Mouse (Mus musculus) CH12.LX (cell line): ENCODE measurements around the gene Chrne. TPM values are rescaled to one million over a fixed set of nuclear protein-coding genes. Genes with fewer than 3 reads are reported as not detected.

Experiments used
- DNase-seq: peaks from one replicate; pipeline ENCODE4 v3.0.0-alpha.2; 2013; ENCODE audit errors: extremely low read depth
- H3K27ac ChIP-seq: 2 replicates; pipeline ENCODE4 v1.5.1; 2012; ENCODE audit warnings: low read depth, mild to moderate bottlenecking, control low read depth, moderate library complexity; ENCODE audit not compliant: insufficient read depth
- H3K27me3 ChIP-seq: replicated peaks from 2 replicates; pipeline ENCODE3; 2012; ENCODE audit warnings: inconsistent platforms
- H3K36me3 ChIP-seq, 2 experiments: replicated peaks in 1 of 2; 2 replicates each; pipeline versions ENCODE3 to v1.6.1; 2012; ENCODE audit warnings: inconsistent platforms in 1 of 2, low read length in 1 of 2, mild to moderate bottlenecking in 1 of 2, mixed read lengths in 1 of 2, moderate library complexity in 1 of 2; ENCODE audit not compliant: control insufficient read depth in 1 of 2, insufficient read depth in 1 of 2
- H3K4me1 ChIP-seq, 2 experiments: 2 replicates each; pipeline ENCODE4 v1.6.1; 2012; ENCODE audit warnings: inconsistent platforms in 1 of 2, moderate library complexity in 1 of 2; ENCODE audit not compliant: insufficient read depth in 2 of 2, control insufficient read depth in 1 of 2
- H3K4me2 ChIP-seq: 2 replicates; pipeline ENCODE4 v1.6.1; 2012; ENCODE audit warnings: low read depth, mild to moderate bottlenecking, control low read depth; ENCODE audit not compliant: poor library complexity, insufficient read depth, severe bottlenecking
- H3K4me3 ChIP-seq, 3 experiments: fragments of 150-350 bp in 1 of 3; sonication (generic) in 1 of 3; replicated peaks in 1 of 3; 2 replicates each; pipeline versions ENCODE3 to v1.5.1; 2011 to 2012; ENCODE audit warnings: low read depth in 2 of 3, low read length in 2 of 3, mild to moderate bottlenecking in 2 of 3, moderate library complexity in 2 of 3, control low read depth in 1 of 3, improper control_type of control experiment in 1 of 3, inconsistent platforms in 1 of 3, mixed read lengths in 1 of 3; ENCODE audit not compliant: poor library complexity in 1 of 3
- H3K79me2 ChIP-seq: replicated peaks from 2 replicates; pipeline ENCODE4 v1.6.1; 2012; ENCODE audit warnings: mild to moderate bottlenecking, moderate library complexity; ENCODE audit not compliant: control insufficient read depth, poor library complexity, insufficient read depth, severe bottlenecking; ENCODE audit errors: extremely low read depth
- H3K9ac ChIP-seq: 2 replicates; pipeline ENCODE4 v1.6.1; 2012; ENCODE audit warnings: low read depth, mild to moderate bottlenecking, control low read depth, moderate library complexity; ENCODE audit not compliant: insufficient read depth
- H3K9me3 ChIP-seq: replicated peaks from 2 replicates; pipeline ENCODE3; 2012; ENCODE audit warnings: low read length, inconsistent platforms, mixed read lengths
- BHLHE40 ChIP-seq: IDR thresholded peaks from 2 replicates; pipeline ENCODE4 v1.6.1; 2011; ENCODE audit warnings: mild to moderate bottlenecking, low read depth, low read length, improper control_type of control experiment
- CHD1 ChIP-seq: IDR thresholded peaks from 2 replicates; pipeline ENCODE4 v1.6.1; 2012; ENCODE audit warnings: low read depth, low read length, improper control_type of control experiment, inconsistent platforms
- CHD2 ChIP-seq: IDR thresholded peaks from 2 replicates; pipeline ENCODE4 v1.6.1; 2011; ENCODE audit warnings: low read length, improper control_type of control experiment
- CTCF ChIP-seq, 2 experiments: IDR thresholded peaks in 1 of 2; conservative IDR thresholded peaks in 1 of 2; 2 replicates each; pipeline ENCODE4 v1.5.1; 2011 to 2012; ENCODE audit warnings: low read depth in 2 of 2, low read length in 2 of 2, improper control_type of control experiment in 1 of 2, inconsistent platforms in 1 of 2, mild to moderate bottlenecking in 1 of 2, moderate library complexity in 1 of 2
- E2F4 ChIP-seq: IDR thresholded peaks from 2 replicates; pipeline ENCODE4 v1.6.1; 2011; ENCODE audit warnings: low read depth, low read length, improper control_type of control experiment; ENCODE audit not compliant: insufficient replicate concordance
- ELF1 ChIP-seq: IDR thresholded peaks from 2 replicates; pipeline ENCODE4 v1.6.1; 2014; ENCODE audit warnings: low read depth, mild to moderate bottlenecking, inconsistent platforms, low read length, improper control_type of control experiment
- EP300 ChIP-seq: IDR thresholded peaks from 2 replicates; pipeline ENCODE4 v1.6.1; 2011; ENCODE audit warnings: low read length, improper control_type of control experiment
- ETS1 ChIP-seq: conservative IDR thresholded peaks from 2 replicates; pipeline ENCODE4 v1.6.1; 2012; ENCODE audit warnings: low read depth, mild to moderate bottlenecking, inconsistent platforms, low read length, improper control_type of control experiment, moderate library complexity
- GABPA ChIP-seq: IDR thresholded peaks from 2 replicates; pipeline ENCODE4 v1.6.1; 2012; ENCODE audit warnings: low read depth, low read length, improper control_type of control experiment, inconsistent platforms; ENCODE audit not compliant: insufficient replicate concordance
- HCFC1 ChIP-seq: IDR thresholded peaks from 2 replicates; pipeline ENCODE4 v1.6.1; 2012; ENCODE audit warnings: low read depth, mild to moderate bottlenecking, inconsistent platforms, low read length, improper control_type of control experiment
- IRF4 ChIP-seq: IDR thresholded peaks from 2 replicates; pipeline ENCODE4 v1.6.1; 2014; ENCODE audit warnings: low read depth, mild to moderate bottlenecking, inconsistent platforms, low read length, improper control_type of control experiment
- JUN ChIP-seq: IDR thresholded peaks from 2 replicates; pipeline ENCODE4 v1.6.1; 2011; ENCODE audit warnings: low read depth, mild to moderate bottlenecking, low read length, improper control_type of control experiment, moderate library complexity; ENCODE audit not compliant: insufficient read depth
- JUND ChIP-seq: conservative IDR thresholded peaks from 2 replicates; pipeline ENCODE4 v1.6.1; 2011; ENCODE audit warnings: low read depth, low read length, improper control_type of control experiment
- KAT2A ChIP-seq: IDR thresholded peaks from 2 replicates; pipeline ENCODE4 v1.6.1; 2012; ENCODE audit warnings: low read length, improper control_type of control experiment, inconsistent platforms; ENCODE audit not compliant: insufficient replicate concordance
- MAFK ChIP-seq: IDR thresholded peaks from 2 replicates; pipeline ENCODE4 v1.6.1; 2011; ENCODE audit warnings: low read length, improper control_type of control experiment; ENCODE audit not compliant: insufficient replicate concordance
- MAX ChIP-seq: IDR thresholded peaks from 2 replicates; pipeline ENCODE4 v1.6.1; 2011; ENCODE audit warnings: low read length, improper control_type of control experiment
- MAZ ChIP-seq: IDR thresholded peaks from 2 replicates; pipeline ENCODE4 v1.6.1; 2012; ENCODE audit warnings: low read depth, mild to moderate bottlenecking, inconsistent platforms, low read length, improper control_type of control experiment, moderate library complexity
- MEF2A ChIP-seq: IDR thresholded peaks from 2 replicates; pipeline ENCODE4 v1.6.1; 2014; ENCODE audit warnings: low read depth, mild to moderate bottlenecking, inconsistent platforms, low read length, improper control_type of control experiment, borderline replicate concordance
- MYC ChIP-seq: IDR thresholded peaks from 2 replicates; pipeline ENCODE4 v1.6.1; 2011; ENCODE audit warnings: low read depth, mild to moderate bottlenecking, improper control_type of control experiment, low read length
- NELFE ChIP-seq: IDR thresholded peaks from 2 replicates; pipeline ENCODE4 v1.6.1; 2011; ENCODE audit warnings: low read depth, low read length, improper control_type of control experiment
- NRF1 ChIP-seq: IDR thresholded peaks from 2 replicates; pipeline ENCODE4 v1.6.1; 2014; ENCODE audit warnings: low read depth, mild to moderate bottlenecking, inconsistent platforms, low read length, improper control_type of control experiment, moderate library complexity
- PAX5 ChIP-seq: IDR thresholded peaks from 2 replicates; pipeline ENCODE4 v1.6.1; 2012; ENCODE audit warnings: low read length, inconsistent platforms, mixed read lengths
- POLR2A ChIP-seq: IDR thresholded peaks from 2 replicates; pipeline ENCODE4 v1.6.1; 2011; ENCODE audit warnings: low read depth, mild to moderate bottlenecking, improper control_type of control experiment, low read length
- POLR2AphosphoS2 ChIP-seq: IDR thresholded peaks from 2 replicates; pipeline ENCODE4 v1.6.1; 2011; ENCODE audit warnings: low read depth, low read length, improper control_type of control experiment
- RAD21 ChIP-seq: IDR thresholded peaks from 2 replicates; pipeline ENCODE4 v1.6.1; 2011; ENCODE audit warnings: low read depth, mild to moderate bottlenecking, low read length, improper control_type of control experiment, moderate library complexity
- RCOR1 ChIP-seq: conservative IDR thresholded peaks from 2 replicates; pipeline ENCODE4 v1.6.1; 2012; ENCODE audit warnings: low read depth, mild to moderate bottlenecking, inconsistent platforms, low read length, improper control_type of control experiment
- SIN3A ChIP-seq: IDR thresholded peaks from 2 replicates; pipeline ENCODE4 v1.6.1; 2012; ENCODE audit warnings: low read length, improper control_type of control experiment, inconsistent platforms
- SMC3 ChIP-seq: IDR thresholded peaks from 2 replicates; pipeline ENCODE4 v1.6.1; 2011; ENCODE audit warnings: low read depth, low read length, improper control_type of control experiment
- TBP ChIP-seq: conservative IDR thresholded peaks from 2 replicates; pipeline ENCODE4 v1.6.1; 2011; ENCODE audit warnings: low read depth, low read length, improper control_type of control experiment
- TCF12 ChIP-seq: IDR thresholded peaks from 2 replicates; pipeline ENCODE4 v1.6.1; 2014; ENCODE audit warnings: low read depth, mild to moderate bottlenecking, inconsistent platforms, low read length, improper control_type of control experiment
- UBTF ChIP-seq: IDR thresholded peaks from 2 replicates; pipeline ENCODE4 v1.6.1; 2012; ENCODE audit warnings: low read depth, mild to moderate bottlenecking, inconsistent platforms, low read length, improper control_type of control experiment, moderate library complexity
- USF1 ChIP-seq: IDR thresholded peaks from 2 replicates; pipeline ENCODE4 v1.6.1; 2014; ENCODE audit warnings: low read depth, mild to moderate bottlenecking, inconsistent platforms, low read length, improper control_type of control experiment
- USF2 ChIP-seq: conservative IDR thresholded peaks from 2 replicates; pipeline ENCODE4 v1.6.1; 2011; ENCODE audit warnings: low read depth, low read length, improper control_type of control experiment
- ZC3H11A ChIP-seq: IDR thresholded peaks from 2 replicates; pipeline ENCODE4 v1.6.1; 2012; ENCODE audit warnings: low read depth, mild to moderate bottlenecking, inconsistent platforms, low read length, improper control_type of control experiment
- ZKSCAN1 ChIP-seq: IDR thresholded peaks from 2 replicates; pipeline ENCODE4 v1.6.1; 2012; ENCODE audit warnings: low read depth, inconsistent platforms, low read length, improper control_type of control experiment, borderline replicate concordance
- ZMIZ1 ChIP-seq: IDR thresholded peaks from 2 replicates; pipeline ENCODE4 v1.6.1; 2012; ENCODE audit warnings: low read depth, mild to moderate bottlenecking, inconsistent platforms, low read length, improper control_type of control experiment
- ZNF384 ChIP-seq: IDR thresholded peaks from 2 replicates; pipeline ENCODE4 v1.6.1; 2012; ENCODE audit warnings: low read depth, low read length, improper control_type of control experiment, inconsistent platforms
- dilution Hi-C: fragments of 300-500 bp; cut with MboI; formaldehyde crosslinking; loops from 2 replicates; pipeline ENCODE4 v1.14.3; 2020; ENCODE audit warnings: low sequenced_read_pairs; ENCODE audit not compliant: extremely low pct_unique_long_range_greater_than_20kb, extremely low pct_ligation_motif_present
- in situ Hi-C: fragments of 300-500 bp; cut with MboI; formaldehyde crosslinking; loops from 3 replicates; pipeline ENCODE4 v1.14.3; 2019; ENCODE audit warnings: low sequenced_read_pairs, low pct_ligation_motif_present, low pct_unique_long_range_greater_than_20kb, mixed read lengths
- polyA plus RNA-seq: library from polyadenylated mRNA; unstranded; fragments of >175 nt; gene quantifications from 2 replicates; pipeline ENCODE4 v1.2.1, GENCODE M21; 2012; ENCODE audit warnings: low read depth; ENCODE audit not compliant: insufficient read length
- total RNA-seq, 2 experiments: library from RNA; depleted of rRNA; stranded (reverse); fragments of 300-350 nt in 1 of 2; fragments of >200 nt in 1 of 2; gene quantifications; 2 replicates each; pipeline ENCODE4 v1.2.3; 2012 to 2014

The Chrne gene
- total and polyA plus RNA-seq, 3 experiments, result not detected

GRCm38 (mm10) chr11:70653345-70654197 is 34.6 kb upstream of the Chrne start:
- H3K4me2 ChIP-seq, result peak overlapping the region; percentile 87
- peak overlapping the region; percentile 74 to 99 (median 78) for H3K4me3 ChIP-seq
- dilution Hi-C loops, result no loop called here
- in situ Hi-C loops, result no loop called here
- H3K36me3 ChIP-seq, result peaks cover 38 to 51% of the 10 kb centered on the region in 2 experiments
- H3K9me3 ChIP-seq, result no peaks in the 10 kb centered on the region
- H3K27ac ChIP-seq, result peak overlapping the region; percentile 96
- peaks cover 24 to 64% of the 10 kb centered on the region in 2 experiments for H3K4me1 ChIP-seq
- H3K27me3 ChIP-seq, result no peaks in the 10 kb centered on the region
- peak; percentile 75 for DNase-seq
- H3K79me2 ChIP-seq, result peaks cover 58% of the 10 kb centered on the region
- H3K9ac ChIP-seq, result peak overlapping the region; percentile 99
- TF ChIP-seq EP300, result peak; percentile 35; the same call in 1 of the 2 replicates
- no peak for TF ChIP-seq ZC3H11A
- peak; percentile 95 for TF ChIP-seq MAZ
- TF ChIP-seq E2F4, result peak; percentile 69; the same call in 1 of the 2 replicates
- TF ChIP-seq RCOR1, result peak; percentile 78
- peak; percentile 80 for TF ChIP-seq ELF1
- peak; percentile 43 for TF ChIP-seq BHLHE40
- peak; percentile 78 for TF ChIP-seq HCFC1
- peak; percentile 64; the same call in 1 of the 2 replicates for TF ChIP-seq TCF12
- peak; percentile 35; the same call in 1 of the 2 replicates for TF ChIP-seq MEF2A
- no peak; the same call in 1 of the 2 replicates for TF ChIP-seq ZMIZ1
- TF ChIP-seq CTCF (conservative IDR thresholded peaks at IDR 0.05 in 1 of 2, IDR thresholded peaks at IDR 0.05 in 1 of 2; ENCODE audit: low read depth in 2 of 2, low read length in 2 of 2), result no peak
- TF ChIP-seq GABPA, result no peak
- peak; percentile 76; the same call in 1 of the 2 replicates for TF ChIP-seq CHD1
- no peak for TF ChIP-seq JUND
- no peak for TF ChIP-seq TBP
- TF ChIP-seq JUN, result no peak
- peak; percentile 85 for TF ChIP-seq SIN3A
- TF ChIP-seq RAD21, result no peak
- no peak for TF ChIP-seq MAFK
- TF ChIP-seq USF2, result no peak
- peak; percentile 43; the same call in 1 of the 2 replicates for TF ChIP-seq NELFE
- TF ChIP-seq IRF4, result peak; percentile 65; the same call in 1 of the 2 replicates
- TF ChIP-seq KAT2A, result peak; percentile 72; the same call in 1 of the 2 replicates
- TF ChIP-seq ETS1, result peak; percentile 48; the same call in 1 of the 2 replicates
- 0 out of 2 replicates have a peak, but pooled peaks have one; percentile 41 for TF ChIP-seq ZNF384
- peak; percentile 65 for TF ChIP-seq POLR2A
- TF ChIP-seq CHD2, result peak; percentile 88
- TF ChIP-seq POLR2AphosphoS2, result peak; percentile 60; the same call in 1 of the 2 replicates
- TF ChIP-seq MYC, result 0 out of 2 replicates have a peak, but pooled peaks have one; percentile 53
- TF ChIP-seq ZKSCAN1, result no peak
- no peak for TF ChIP-seq UBTF
- peak; percentile 58 for TF ChIP-seq MAX
- 0 out of 2 replicates have a peak, but pooled peaks have one; percentile 31 for TF ChIP-seq NRF1
- TF ChIP-seq PAX5, result no peak
- TF ChIP-seq SMC3, result no peak
- no peak for TF ChIP-seq USF1
